In the genomic region with DNA sequence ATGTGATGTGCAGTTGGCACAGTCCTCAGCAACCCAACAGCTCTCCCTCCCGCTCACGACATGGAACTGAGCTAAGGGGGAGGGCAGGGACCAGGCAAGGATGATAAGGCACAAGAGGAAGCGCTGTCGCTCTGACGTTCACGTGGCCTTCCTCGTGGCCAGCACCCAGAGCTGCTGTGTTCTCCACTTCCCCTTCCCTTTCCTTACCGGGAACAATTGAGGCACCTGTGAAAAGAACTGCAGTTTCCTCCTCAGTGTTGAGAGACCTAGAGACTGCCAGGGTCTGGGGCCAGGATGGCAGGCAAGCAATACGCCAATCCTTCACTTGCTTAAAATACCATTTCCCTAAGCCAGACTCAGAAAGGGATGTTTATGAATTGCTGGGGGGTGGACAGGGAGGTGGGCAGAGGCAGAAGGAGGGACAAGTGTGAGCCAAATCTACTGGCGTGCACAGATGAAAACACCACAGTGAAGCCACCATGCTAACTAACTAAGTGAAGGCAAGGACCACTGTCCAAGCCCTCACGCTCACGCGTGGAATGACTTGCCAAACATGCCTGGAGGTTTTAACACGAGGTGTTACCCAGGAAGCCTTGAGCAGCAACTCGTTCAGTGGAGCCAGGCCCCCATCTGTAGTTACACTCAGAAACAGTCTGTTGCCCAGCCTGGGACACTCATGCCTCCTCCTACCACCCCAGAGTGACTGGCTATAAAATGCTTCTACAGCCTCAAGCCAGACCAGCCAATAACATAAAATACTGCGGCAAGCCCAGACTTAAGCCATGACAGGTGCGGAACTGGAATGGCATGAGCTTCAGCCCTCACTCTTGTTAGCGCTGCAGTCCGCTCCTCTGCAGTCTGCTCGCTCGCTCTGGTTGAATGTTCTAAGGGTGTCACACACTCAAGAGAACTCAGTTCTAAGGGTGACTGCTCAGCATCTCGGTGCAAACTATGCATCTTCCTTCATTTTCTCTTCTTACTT, we compare ENCODE assay signal across 9 mouse cellular contexts. TPM values are rescaled to one million over a fixed set of nuclear protein-coding genes. Genes with fewer than 3 reads are reported as not detected.
DNase-seq lines count a peak whose midpoint lies in the region; ATAC-seq and TF ChIP-seq lines count a peak whose summit lies in the region.
"Had no signal": no experiment of that assay in that cellular context is flagged by ENCODE, and none has a peak within 500 bp of the region (broad histone marks: within the 10 kb centered on the region; RNA-seq: fewer than 3 reads in every experiment).

No protein-coding gene starts in this region.

- no peaks in the 10 kb centered on the region for H3K9me3 ChIP-seq in forebrain, embryonic 15.5 days
- no peaks in the 10 kb centered on the region for H3K9me3 ChIP-seq in megakaryocyte, embryonic 14.5 days
- H3K9me3 ChIP-seq: neural tube, embryonic 12.5 days had no signal

- H3K9ac ChIP-seq in forebrain, embryonic 15.5 days (replicated peaks): no peak overlapping the region
- H3K9ac ChIP-seq: neural tube, embryonic 12.5 days had no signal

- no peak overlapping the region for H3K4me3 ChIP-seq in testis, adult 2 months (ENCODE audit: control insufficient read depth, low read depth, low read length)
- H3K4me3 ChIP-seq in forebrain, embryonic 15.5 days: no peak overlapping the region
- peak overlapping the region; percentile 88 for H3K4me3 ChIP-seq in megakaryocyte, embryonic 14.5 days (replicated peaks)
- H3K4me3 ChIP-seq: neural tube, embryonic 12.5 days had no signal

- no peak for TF ChIP-seq CTCF in testis, adult 2 months (IDR thresholded peaks at IDR 0.05; ENCODE audit: control insufficient read depth, insufficient read depth, insufficient replicate concordance, low read depth, low read length)

- WGBS in forebrain, embryonic 15.5 days: 63% methylated on average over 22 of the region's 22 CpGs

- ATAC-seq in forebrain, embryonic 15.5 days (replicated peaks): no peak

- no peak overlapping the region for H3K4me2 ChIP-seq in forebrain, embryonic 15.5 days (replicated peaks)
- H3K4me2 ChIP-seq: neural tube, embryonic 12.5 days had no signal

- peak overlapping the region; percentile 16; the same call in 1 of the 2 replicates for H3K27ac ChIP-seq in testis, adult 2 months (ENCODE audit: control insufficient read depth, insufficient read depth, low read depth, low read length)
- H3K27ac ChIP-seq in forebrain, embryonic 15.5 days (replicated peaks): peak overlapping the region; percentile 50
- H3K27ac ChIP-seq: neural tube, embryonic 12.5 days had no signal

- peaks cover 2% of the 10 kb centered on the region; the same call in 1 of the 2 replicates for H3K36me3 ChIP-seq in testis, adult 2 months (ENCODE audit: control insufficient read depth, insufficient read depth, low read length)
- H3K36me3 ChIP-seq in forebrain, embryonic 15.5 days: peaks cover 5% of the 10 kb centered on the region; the same call in 1 of the 2 replicates
- H3K36me3 ChIP-seq in megakaryocyte, embryonic 14.5 days (replicated peaks; ENCODE audit: low read length): no peaks in the 10 kb centered on the region

- no peak for TF ChIP-seq POLR2A in testis, adult 2 months (IDR thresholded peaks at IDR 0.05; ENCODE audit: control insufficient read depth, low read depth, low read length)

- intact Hi-C loops in heart, postnatal 10 days (cut with DNase I): loop anchor here (5.0 kb wide), 3 partner anchors 47 to 187 kb away; a partner anchor contains a TSS
- intact Hi-C loops in left cerebral cortex, postnatal 25 days (cut with DNase I): loop anchor here (1.0 to 5.0 kb wide), 5 partner anchors 15 to 217 kb away; a partner anchor contains a TSS

- peaks cover 2% of the 10 kb centered on the region; the same call in 1 of the 2 replicates for H3K4me1 ChIP-seq in testis, adult 2 months (ENCODE audit: control insufficient read depth, insufficient read depth, low read length)
- H3K4me1 ChIP-seq in forebrain, embryonic 15.5 days: peaks cover 21% of the 10 kb centered on the region
- H3K4me1 ChIP-seq in megakaryocyte, embryonic 14.5 days: peaks cover 29% of the 10 kb centered on the region

- DNase-seq in testis, postnatal 10 days (ENCODE audit: low spot score): no peak
- peak; percentile 80 to 81 for DNase-seq in heart, postnatal 10 days
- DNase-seq in left cerebral cortex, postnatal 25 days (ENCODE audit: low spot score in 2 of 2): peak; percentile 62 to 84
- DNase-seq in retina, postnatal 1 day: no peak
- DNase-seq in c-Kit-positive CD71-positive TER-119-positive erythroid progenitor cells, embryonic 14.5 days (ENCODE audit: low spot score): no peak

- H3K27me3 ChIP-seq in testis, adult 2 months (ENCODE audit: control insufficient read depth, insufficient read depth, low read length): no peaks in the 10 kb centered on the region
- no peaks in the 10 kb centered on the region for H3K27me3 ChIP-seq in forebrain, embryonic 15.5 days
- peaks cover 1% of the 10 kb centered on the region for H3K27me3 ChIP-seq in megakaryocyte, embryonic 14.5 days (replicated peaks)
- H3K27me3 ChIP-seq: neural tube, embryonic 12.5 days had no signal

RNA-seq across cellular contexts. Expression of a gene that starts 45.4 kb away (rescaled TPM):
- 30.0 and 34.1 TPM in 2 replicates for polyA plus RNA-seq in testis, adult 2 months (2012; rRNA removed)
- polyA plus RNA-seq in forebrain, embryonic 15.5 days (2015; fragmentation: Nextera tagmentation; extraction: Ambion mirVana): 67.3 and 67.9 TPM in 2 replicates
- 10 to 100 TPM; 21.0 to 22.7 TPM for total RNA-seq in heart, postnatal 10 days (2021)
- total RNA-seq in left cerebral cortex, postnatal 25 days (2021): 10 to 100 TPM; 30.7 to 33.4 TPM
- 0.13 TPM in 1 of 2 replicates, not detected in the other for polyA plus RNA-seq in megakaryocyte, embryonic 14.5 days (2012; ENCODE audit: insufficient read depth, low replicate concordance)

Comparison
In these comparisons a context has a peak if more than half of its experiments do, and no peak if none do; other contexts are left out.
1. DNase-seq: peak in heart, postnatal 10 days (2 of 2) and left cerebral cortex, postnatal 25 days (2 of 2); none in testis, postnatal 10 days (single experiment), retina, postnatal 1 day (single experiment) and c-Kit-positive CD71-positive TER-119-positive erythroid progenitor cells, embryonic 14.5 days (single experiment).
2. RNA of a gene that starts 45.4 kb away (polyA plus RNA-seq): 67.3 to 67.9 TPM in forebrain, embryonic 15.5 days and 30.0 to 34.1 TPM in testis, adult 2 months; 0.13 TPM in megakaryocyte, embryonic 14.5 days; every median in the first group is over 10 times any median in the second.